Mouse (Mus musculus): Measurements from ENCODE around the gene Rbm25.

The Rbm25 gene

DNA sequence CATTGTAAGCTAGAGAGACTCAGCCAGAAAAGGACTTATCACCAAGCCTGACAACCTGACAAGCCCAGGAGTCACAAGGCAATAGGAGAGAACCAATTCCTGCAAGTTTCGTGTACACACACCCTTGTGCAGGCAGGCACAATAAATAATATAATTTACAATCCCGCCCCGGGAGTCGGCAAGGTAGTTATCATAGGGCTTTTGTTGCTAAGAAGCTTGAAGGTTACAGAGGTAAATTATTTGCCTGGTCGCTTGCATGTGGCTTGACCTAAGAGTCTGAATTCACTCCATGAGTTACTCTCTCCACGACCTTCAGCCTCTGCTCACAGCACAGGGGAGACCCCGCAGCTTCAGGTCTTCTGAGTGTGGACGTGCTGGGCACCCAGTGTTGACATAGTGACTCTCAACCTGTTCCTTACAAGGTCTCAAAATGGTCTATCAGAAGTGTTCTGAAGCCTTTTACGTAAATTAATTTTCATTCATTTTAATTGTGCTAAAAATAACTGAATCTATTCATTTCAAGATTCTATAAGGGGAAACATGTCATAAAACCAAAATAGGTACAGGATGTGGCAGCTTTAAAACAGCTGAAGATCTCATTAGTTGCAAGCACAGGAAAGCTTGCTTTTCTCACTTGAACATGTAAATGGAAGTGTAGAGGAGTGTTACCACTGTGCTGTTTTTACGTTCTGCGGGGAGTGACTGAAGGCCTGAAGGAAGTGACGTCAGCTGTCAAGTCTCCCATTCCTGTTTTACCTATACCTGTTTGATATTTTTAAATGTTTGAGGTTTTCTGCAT lies 95.7 kb downstream of the Rbm25 start:
- no peak for DNase-seq (ENCODE audit: low spot score in 2 of 2)

GRCm38 (mm10) chr12:83732225-83732624 lies 101.2 kb downstream of the Rbm25 start:
- DNase-seq (ENCODE audit: low spot score in 2 of 2), result no peak

Data from frontal cortex, postnatal 25 days (tissue).